Mouse (Mus musculus) monocyte, adult 2 months (primary cell): ENCODE measurements around the gene Ankmy1.

Source experiments
- DNase-seq, 2 experiments: peaks; one replicate each; pipeline ENCODE4 v3.0.0; 2022; ENCODE audit warnings: low spot score in 2 of 2, low read depth in 1 of 2

Ankmy1 gene

GRCm38 (mm10) chr1:92902786-92903185, at the start of gene Ankmy1:
Ankmy1 (minus strand) TSS chr1:92902906.
- no peak for DNase-seq

- no peak for DNase-seq
These were observed 47.9 kb upstream of the Ankmy1 start, which contains the start of gene Gpr35 for GRCm38 (mm10) chr1:92950607-92951006. Gpr35 (plus strand) TSS chr1:92950865.

GRCm38 (mm10) chr1:92949426-92949825, 46.7 kb upstream of the Ankmy1 start:
- no peak for DNase-seq

GRCm38 (mm10) chr1:92947966-92948365, 45.3 kb upstream of the Ankmy1 start:
- no peak for DNase-seq

GRCm38 (mm10) chr1:92943219-92943989, 40.7 kb upstream of the Ankmy1 start:
- DNase-seq: no peak

- no peak for DNase-seq
These were observed 37.0 kb upstream of the Ankmy1 start for GRCm38 (mm10) chr1:92939746-92940145.

GRCm38 (mm10) chr1:92937797-92938196, 35.1 kb upstream of the Ankmy1 start:
- no peak for DNase-seq

GRCm38 (mm10) chr1:92936467-92936866, 33.8 kb upstream of the Ankmy1 start:
- DNase-seq: no peak

- DNase-seq: no peak
These were observed 33.3 kb upstream of the Ankmy1 start for GRCm38 (mm10) chr1:92935977-92936376.

- no peak for DNase-seq
These were observed 32.6 kb upstream of the Ankmy1 start for GRCm38 (mm10) chr1:92935054-92935962.

- peak; percentile 87 to 89 for DNase-seq
These were observed 31.6 kb upstream of the Ankmy1 start, which contains the start of gene Capn10 for GRCm38 (mm10) chr1:92934182-92934827. Capn10 (plus strand) TSS chr1:92934376.

- no peak for DNase-seq
These were observed 30.9 kb upstream of the Ankmy1 start for GRCm38 (mm10) chr1:92933611-92934010.

- no peak for DNase-seq
These were observed 27.5 kb upstream of the Ankmy1 start for GRCm38 (mm10) chr1:92930171-92930706.

- no peak for DNase-seq
These were observed 18.8 kb upstream of the Ankmy1 start for GRCm38 (mm10) chr1:92921496-92921895.

GRCm38 (mm10) chr1:92920474-92921200, 17.9 kb upstream of the Ankmy1 start:
- DNase-seq: peak in 1 of 2 experiments; percentile 23

- no peak for DNase-seq
These were observed 17.1 kb upstream of the Ankmy1 start for GRCm38 (mm10) chr1:92919775-92920174.

GRCm38 (mm10) chr1:92919151-92919550, 16.4 kb upstream of the Ankmy1 start:
- no peak for DNase-seq

- DNase-seq: no peak
These were observed 14.0 kb upstream of the Ankmy1 start for GRCm38 (mm10) chr1:92916725-92917124.

- no peak for DNase-seq
These were observed 12.3 kb upstream of the Ankmy1 start for GRCm38 (mm10) chr1:92914993-92915392.

GRCm38 (mm10) chr1:92914239-92914638, 11.5 kb upstream of the Ankmy1 start:
- no peak for DNase-seq
